Mouse (Mus musculus) CH12.LX (cell line): ENCODE results near the gene Psme4.

Experiments
- MXI1 ChIP-seq: IDR thresholded peaks from 2 replicates; pipeline ENCODE4 v1.6.1; 2011; ENCODE audit warnings: mild to moderate bottlenecking, low read depth, low read length, improper control_type of control experiment
- USF1 ChIP-seq: IDR thresholded peaks from 2 replicates; pipeline ENCODE4 v1.6.1; 2014; ENCODE audit warnings: low read depth, mild to moderate bottlenecking, inconsistent platforms, low read length, improper control_type of control experiment

- TF ChIP-seq MXI1 (no peak), USF1 (no peak)
Observed at GRCm38 (mm10) chr11:30802421-30802820, 30.9 kb downstream of the Psme4 start.
